Mouse (Mus musculus) retina, adult 2 months (tissue): ENCODE data around the gene Ube2q1.

Experiments used
- DNase-seq: peaks from one replicate; pipeline ENCODE4 v3.0.0-alpha.2; 2012; ENCODE audit warnings: low read depth, low spot score

The Ube2q1 gene

DNA sequence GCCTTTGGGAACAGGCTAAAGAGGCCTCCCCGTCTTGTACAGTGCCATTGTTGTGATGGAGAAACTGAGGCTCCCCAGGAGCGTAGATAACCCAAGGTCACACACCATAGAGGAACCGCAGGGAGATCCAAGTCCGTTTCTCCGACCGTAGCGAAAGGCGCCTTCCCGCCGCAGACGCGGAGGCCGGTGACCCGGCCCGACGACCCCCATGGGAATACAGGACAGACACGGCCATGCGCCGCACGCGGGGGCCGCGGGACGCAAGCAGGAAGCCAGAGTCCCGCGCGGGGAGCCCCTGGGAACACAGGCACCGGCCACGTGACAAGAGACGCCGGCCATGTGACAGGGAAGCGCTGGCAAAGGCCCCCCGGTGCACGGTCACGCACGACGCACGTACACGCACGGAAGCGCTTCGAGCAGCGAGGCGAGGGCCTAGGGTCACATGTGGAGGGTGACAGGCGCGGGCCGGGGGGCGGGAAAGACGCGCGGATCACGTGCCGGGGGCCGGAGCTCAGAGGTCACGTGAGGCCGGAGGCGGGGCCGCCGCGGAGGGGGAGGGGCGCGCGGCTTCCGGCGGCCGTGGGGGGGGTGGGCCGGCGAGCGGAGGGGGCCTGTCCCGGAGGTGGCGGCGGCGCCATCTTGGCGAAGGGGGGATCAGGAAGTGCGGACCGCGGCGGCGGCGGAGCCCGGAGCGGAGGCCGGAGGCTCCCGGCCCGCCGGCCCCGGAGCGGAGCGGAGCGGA lies at the start of gene Ube2q1:
Gene Ube2q1, plus strand, starts transcription at position 649 of the 742 bp plus-strand sequence.
- DNase-seq, result peak; percentile 90

DNA sequence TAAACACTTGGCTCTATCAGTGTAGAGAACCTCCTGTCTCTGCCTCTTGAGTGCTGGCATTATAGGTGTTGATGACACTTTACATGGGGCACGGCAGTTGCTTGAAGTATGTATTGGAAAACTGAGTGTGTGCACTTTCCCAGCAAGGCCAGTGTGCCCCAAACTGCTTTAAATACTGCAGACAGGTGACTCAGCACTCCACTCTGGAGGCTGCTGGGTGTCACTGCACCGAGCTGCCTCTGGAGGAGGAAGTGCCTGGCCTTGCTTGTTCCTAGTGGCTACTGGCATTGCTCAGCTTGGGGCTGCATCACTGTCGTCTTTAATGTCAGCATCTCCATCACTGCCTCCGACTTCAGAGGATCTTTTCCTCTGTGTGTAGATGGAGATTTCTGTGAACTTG lies 46.4 kb upstream of the Ube2q1 start:
- DNase-seq, result no peak

DNA sequence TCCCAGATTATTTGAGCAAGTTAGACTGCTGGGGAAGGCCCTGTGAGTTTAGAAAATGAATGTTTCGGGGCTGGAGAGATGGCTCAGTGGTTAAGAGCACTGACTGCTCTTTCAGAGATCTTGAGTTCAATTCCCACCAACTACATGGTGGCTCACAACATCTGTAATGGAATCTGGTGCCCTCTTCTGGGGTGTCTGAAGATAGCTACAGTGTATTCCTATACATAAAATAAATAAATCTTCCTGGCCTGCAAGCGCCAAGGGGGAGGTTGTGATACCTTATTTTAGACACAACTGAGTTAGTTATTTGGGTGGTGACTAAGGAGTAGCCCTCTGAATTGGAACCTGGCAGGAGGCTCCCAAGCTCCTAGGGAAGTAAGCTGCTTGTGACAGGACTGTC lies 44.6 kb upstream of the Ube2q1 start:
- DNase-seq, result no peak

DNA sequence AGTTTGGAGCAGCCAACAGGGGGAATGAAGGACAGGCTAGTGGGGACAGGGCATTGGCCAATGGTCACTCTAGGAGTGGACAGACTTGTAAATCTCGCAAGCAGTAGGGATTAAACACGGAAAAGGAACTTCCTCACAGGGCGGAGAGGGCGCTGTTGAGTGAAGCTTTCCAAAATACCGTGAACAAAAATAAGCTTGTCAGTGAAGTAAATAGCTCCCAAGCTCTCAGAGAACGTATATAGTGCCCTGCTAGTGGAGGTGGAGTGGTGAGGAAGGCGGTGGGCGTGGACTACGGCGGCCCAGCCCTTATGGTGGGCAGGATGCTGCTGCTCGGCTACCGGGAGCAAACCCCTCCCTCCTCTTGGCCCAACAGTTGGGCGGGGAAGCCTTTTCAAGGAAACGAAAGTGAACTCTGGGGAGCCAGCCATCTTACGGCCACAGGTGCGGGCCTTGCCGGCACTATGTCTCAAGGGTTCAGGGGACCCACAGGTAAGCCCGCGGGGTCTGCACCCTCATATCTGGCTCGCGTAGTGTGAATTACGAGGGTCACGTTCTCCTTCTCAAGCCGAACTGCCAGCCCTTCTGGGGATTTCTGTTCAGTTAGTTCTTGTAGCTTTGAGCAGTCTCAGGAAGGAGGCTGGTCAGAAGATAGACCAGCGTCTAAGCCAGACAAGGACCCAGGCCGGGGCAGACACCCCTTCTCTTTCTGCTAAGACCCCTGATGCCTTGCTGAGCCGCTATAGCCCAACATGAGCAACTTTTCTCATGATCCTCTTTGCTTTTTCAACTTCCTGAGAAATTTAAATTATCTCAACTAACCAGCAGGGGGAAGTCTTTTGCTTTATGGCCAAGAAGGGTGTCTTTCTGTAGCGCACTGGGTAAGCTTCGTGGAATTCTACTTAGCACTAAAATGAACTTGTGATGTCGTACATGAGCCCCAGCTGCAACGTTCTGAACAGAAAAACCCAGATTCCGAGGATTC lies 42.8 kb upstream of the Ube2q1 start:
- DNase-seq, result no peak

DNA sequence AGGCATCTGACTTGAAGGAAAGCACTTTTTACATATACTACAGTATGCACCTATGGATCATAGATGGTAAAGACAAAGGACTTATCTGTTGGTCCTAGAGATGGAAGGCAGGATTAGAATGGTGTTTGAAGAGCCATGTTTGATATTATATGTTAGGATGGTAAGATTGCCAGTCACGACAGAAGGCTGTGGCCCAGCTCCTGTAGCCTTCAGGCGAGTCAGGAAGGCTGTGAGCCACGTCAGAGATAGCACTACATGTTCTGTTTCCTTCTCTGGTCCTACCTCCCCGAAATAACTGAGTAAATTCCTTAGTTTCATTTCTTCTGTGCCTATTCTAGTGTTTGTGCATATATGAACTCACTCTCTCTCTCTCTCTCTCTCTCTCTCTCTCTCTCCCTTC lies 41.3 kb upstream of the Ube2q1 start:
- DNase-seq, result no peak

- no peak for DNase-seq
Measured at GRCm38 (mm10) chr3:89738509-89738908, 34.9 kb upstream of the Ube2q1 start.

GRCm38 (mm10) chr3:89752307-89752706 lies 21.1 kb upstream of the Ube2q1 start:
- no peak for DNase-seq

GRCm38 (mm10) chr3:89755283-89755682 lies 18.1 kb upstream of the Ube2q1 start:
- DNase-seq, result no peak

DNA sequence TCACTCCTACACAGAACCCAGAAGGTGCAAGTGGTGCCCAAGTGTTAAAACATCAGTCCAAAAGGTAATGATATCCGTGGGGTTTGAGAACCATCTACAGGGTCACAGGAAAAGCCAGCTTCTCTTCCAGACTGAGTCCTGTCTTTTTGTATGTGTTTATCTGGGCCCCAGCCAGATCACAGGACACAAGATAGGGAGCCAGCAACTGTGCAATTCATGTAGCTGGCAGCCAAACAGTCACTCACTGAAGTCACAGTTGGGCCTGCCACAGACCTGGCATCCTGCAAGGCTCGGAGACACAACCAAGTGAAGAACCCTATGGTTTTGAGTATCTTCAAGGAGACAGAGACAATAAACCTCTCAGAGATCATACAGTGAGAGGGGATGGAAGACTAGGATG lies 15.6 kb upstream of the Ube2q1 start:
- DNase-seq, result no peak

DNA sequence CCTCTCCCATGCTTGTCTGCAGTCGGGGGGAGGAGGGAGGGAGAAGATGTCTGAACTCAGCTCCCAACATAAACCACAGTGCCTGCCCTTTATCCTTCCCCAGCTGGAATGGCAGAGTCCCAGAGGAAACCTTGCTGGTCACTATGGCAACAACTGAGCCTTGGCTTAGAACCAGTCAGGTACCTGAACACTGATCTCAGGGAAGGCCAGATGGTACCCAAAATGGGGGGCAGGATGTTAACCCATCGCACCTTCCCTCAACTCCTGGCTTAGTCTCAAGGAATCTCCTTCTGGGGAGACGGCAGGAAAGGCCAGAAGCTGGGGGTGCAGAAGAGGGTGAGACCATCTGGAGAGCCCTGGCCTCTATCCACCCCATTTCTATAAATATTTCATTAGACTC lies 13.6 kb upstream of the Ube2q1 start:
- DNase-seq, result no peak

- no peak for DNase-seq
Measured at GRCm38 (mm10) chr3:89764119-89764724, 9.2 kb upstream of the Ube2q1 start, which contains the start of gene Chrnb2. Gene Chrnb2, minus strand, starts transcription at chr3:89764632.

DNA sequence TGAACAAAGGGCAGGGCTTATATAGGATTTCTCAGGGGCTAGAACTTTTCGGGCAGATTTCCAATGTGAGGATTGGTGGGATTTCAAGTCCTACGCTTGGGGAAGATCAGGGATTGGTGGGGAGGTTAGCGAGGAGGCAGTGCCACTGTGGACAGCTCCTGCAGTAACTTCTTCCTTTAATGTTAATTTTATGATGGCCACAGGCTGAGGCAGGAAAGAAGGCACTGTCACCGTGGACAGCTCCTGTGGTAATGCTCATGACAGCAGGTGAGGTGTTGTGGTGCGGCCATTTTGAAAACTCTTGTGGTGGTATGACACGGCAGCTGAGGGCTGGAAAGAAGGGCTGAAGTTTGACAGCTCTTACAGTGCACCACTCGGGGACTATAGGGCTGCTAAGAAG lies 3.8 kb upstream of the Ube2q1 start:
- no peak for DNase-seq

DNA sequence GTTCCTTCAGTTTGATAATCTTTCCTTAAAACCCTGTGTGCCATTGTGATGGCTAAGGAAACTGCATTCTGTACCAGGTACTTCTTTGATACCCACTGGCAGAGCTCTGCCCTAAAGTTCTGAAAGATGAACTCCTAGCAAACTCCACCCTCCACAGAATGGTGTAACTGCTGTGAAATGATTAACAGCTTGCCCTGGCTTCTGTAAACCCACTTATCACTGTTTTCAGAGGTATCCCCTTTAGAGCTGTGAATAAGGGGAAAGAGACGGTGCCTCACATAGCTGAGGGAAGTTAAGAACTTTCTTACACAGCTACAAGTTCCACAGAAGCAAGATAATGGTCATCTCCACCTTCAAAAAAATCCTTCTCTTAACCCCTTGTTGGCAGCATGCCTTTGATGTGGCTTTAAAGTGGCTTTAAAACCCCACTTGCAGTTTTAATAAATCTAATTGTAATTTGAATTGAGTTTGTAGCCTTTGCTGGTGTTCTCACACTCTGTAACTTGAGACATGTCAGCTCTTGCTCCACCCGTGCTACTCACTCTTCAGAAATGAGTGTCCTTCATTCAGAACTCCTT lies 2.9 kb upstream of the Ube2q1 start:
- DNase-seq, result no peak

DNA sequence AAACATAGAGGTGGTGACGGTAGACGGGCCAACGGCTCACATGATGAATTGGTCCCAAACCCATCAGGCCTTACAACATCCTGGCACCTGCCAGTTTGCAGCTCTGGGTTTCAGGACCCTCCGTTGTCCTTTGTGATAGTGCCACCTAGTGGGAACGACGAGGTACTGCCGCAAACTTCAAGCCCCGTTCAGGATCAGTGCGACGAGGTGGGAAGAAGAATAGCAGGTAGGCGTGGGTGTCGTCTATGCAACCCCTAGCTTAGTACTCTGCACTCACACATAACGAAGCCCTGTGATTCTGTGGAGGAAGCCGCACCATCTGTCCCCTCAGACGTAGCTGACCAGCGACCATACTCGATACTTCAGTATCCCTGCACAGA lies 838 bp upstream of the Ube2q1 start:
- peak; percentile 61 for DNase-seq

DNA sequence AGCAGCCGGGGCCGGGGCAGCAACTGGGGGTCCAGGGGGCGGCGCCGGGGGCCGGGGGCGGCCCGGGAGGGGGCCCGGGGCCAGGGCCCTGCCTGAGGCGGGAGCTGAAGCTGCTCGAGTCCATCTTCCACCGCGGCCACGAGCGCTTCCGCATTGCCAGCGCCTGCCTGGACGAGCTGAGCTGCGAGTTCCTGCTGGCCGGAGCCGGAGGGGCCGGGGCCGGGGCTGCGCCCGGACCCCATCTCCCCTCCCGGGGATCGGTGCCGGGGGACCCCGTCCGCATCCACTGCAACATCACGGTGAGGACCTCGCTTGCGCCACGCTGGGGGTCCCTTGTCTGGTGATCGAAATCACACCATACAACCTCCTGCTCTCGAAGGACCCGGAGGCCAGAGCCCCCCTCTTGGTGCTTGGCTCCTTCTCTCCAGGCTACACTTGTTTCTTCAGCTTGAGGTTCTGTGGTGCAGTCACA lies 360 bp downstream of the Ube2q1 start:
- DNase-seq, result no peak

GRCm38 (mm10) chr3:89774236-89774960 lies 982 bp downstream of the Ube2q1 start:
- DNase-seq, result no peak

- no peak for DNase-seq
Measured at GRCm38 (mm10) chr3:89776001-89776400, 2.6 kb downstream of the Ube2q1 start.

DNA sequence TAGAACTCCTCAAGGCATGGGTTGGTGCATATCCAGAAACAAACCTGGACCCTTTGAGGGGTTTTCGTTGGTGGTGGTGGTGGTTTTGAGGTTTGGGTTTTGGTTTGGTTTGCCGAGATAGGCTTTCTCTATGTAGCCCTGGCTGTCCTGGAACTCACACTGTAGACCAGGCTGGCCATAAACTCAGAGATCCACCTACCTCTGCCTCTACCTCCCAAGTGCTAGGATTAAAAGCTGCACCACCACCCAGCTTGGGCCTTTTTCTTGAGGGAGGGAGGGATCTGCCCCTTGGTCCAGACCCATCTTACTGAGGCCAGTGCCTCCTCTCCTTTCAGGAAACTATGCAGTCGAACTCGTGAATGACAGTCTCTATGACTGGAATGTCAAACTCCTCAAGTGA lies 6.7 kb downstream of the Ube2q1 start:
- no peak for DNase-seq

GRCm38 (mm10) chr3:89781640-89782039 lies 8.2 kb downstream of the Ube2q1 start:
- DNase-seq, result no peak

- peak; percentile 30 for DNase-seq
Measured at GRCm38 (mm10) chr3:89784991-89785753, 11.8 kb downstream of the Ube2q1 start.
